24 mouse cellular contexts compared by ENCODE assay signal in the genomic region with DNA sequence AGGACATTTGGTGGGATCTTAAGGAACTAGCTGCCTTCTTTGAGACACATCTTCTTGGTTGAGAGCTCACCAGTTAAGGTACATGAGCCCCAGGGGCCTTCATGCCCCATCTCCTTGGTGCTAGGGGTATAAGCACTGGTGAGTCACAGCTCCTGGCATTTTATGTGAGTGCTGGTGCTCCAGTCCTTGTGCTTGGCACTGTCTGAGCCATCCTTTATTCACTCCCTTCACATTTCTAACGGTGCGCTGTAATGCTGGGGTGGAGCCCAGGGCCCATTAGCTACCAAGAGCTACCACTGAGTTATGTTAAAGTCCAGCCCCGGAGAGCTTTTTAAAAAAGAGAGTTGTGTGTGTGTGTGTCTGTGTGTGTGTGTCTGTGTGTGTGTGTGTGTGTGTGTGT. TPM values are rescaled to one million over a fixed set of nuclear protein-coding genes. Genes with fewer than 3 reads are reported as not detected.
DNase-seq lines count a peak whose midpoint lies in the region; ATAC-seq and TF ChIP-seq lines count a peak whose summit lies in the region.
"Had no signal": no experiment of that assay in that cellular context is flagged by ENCODE, and none has a peak within 500 bp of the region (broad histone marks: within the 10 kb centered on the region; RNA-seq: fewer than 3 reads in every experiment).

No protein-coding gene starts in this region.

- H3K4me2 ChIP-seq in lung, postnatal 0 days (replicated peaks; ENCODE audit: low read depth, low read length), result no peak overlapping the region
- H3K4me2 ChIP-seq: embryonic facial prominence, embryonic 15.5 days; forebrain, embryonic 12.5 days; heart, embryonic 15.5 days; lung, embryonic 14.5 days had no signal

- H3K9ac ChIP-seq in lung, postnatal 0 days (replicated peaks; ENCODE audit: low read depth), result no peak overlapping the region
- H3K9ac ChIP-seq in ES-E14 (ENCODE audit: insufficient read depth, low read depth, low read length, poor library complexity, severe bottlenecking), result peak overlapping the region; percentile 26; the same call in 1 of the 2 replicates
- H3K9ac ChIP-seq: embryonic facial prominence, embryonic 15.5 days; forebrain, embryonic 12.5 days; heart, embryonic 15.5 days; lung, embryonic 14.5 days had no signal

- no peaks in the 10 kb centered on the region for H3K27me3 ChIP-seq in lung, postnatal 0 days (replicated peaks; ENCODE audit: insufficient read depth, low read length)
- H3K27me3 ChIP-seq: embryonic facial prominence, embryonic 15.5 days; forebrain, embryonic 12.5 days; heart, embryonic 15.5 days had no signal

- H3K27ac ChIP-seq in lung, postnatal 0 days (ENCODE audit: low read length), result no peak overlapping the region
- H3K27ac ChIP-seq in ES-E14 (ENCODE audit: insufficient read depth, low read depth, low read length, poor library complexity, severe bottlenecking), result peak overlapping the region; percentile 50; the same call in 1 of the 2 replicates
- H3K27ac ChIP-seq: embryonic facial prominence, embryonic 15.5 days; forebrain, embryonic 12.5 days; heart, embryonic 15.5 days had no signal

- in situ Hi-C loops in ES-E14 (cut with MboI; ENCODE audit: low sequenced_read_pairs in 2 of 2, unreplicated experiment in 2 of 2), result no loop called here

- no peak for DNase-seq in lung, postnatal 0 days (ENCODE audit: low spot score)
- no peak for DNase-seq in lung, postnatal 4 days
- no peak for DNase-seq in ES-E14 (ENCODE audit: low read depth, low spot score)
- DNase-seq in adrenal gland, adult 8-10 months, result peak; percentile 38
- DNase-seq in spleen, adult 12 weeks (ENCODE audit: low spot score), result no peak
- DNase-seq in T-cell, adult 2 months (ENCODE audit: low spot score), result no peak
- DNase-seq in kidney, postnatal 4 days, result no peak
- DNase-seq: cerebellum, adult 9-11 months; embryo, embryonic 11 days; heart, adult 18-20 months; kidney, adult 9 months; layer of hippocampus, postnatal 36 days; left cerebral cortex, postnatal 4 days; lung, embryonic 14.5 days; midbrain, embryonic 14.5 days; spleen, adult 18-20 months; thymus, adult 2 months had no signal

- H3K4me1 ChIP-seq in lung, postnatal 0 days (ENCODE audit: insufficient read depth, low read depth, low read length), result 0 out of 2 replicates have a peak, but pooled peaks cover 4% of the 10 kb centered on the region
- peaks cover 5 to 10% of the 10 kb centered on the region in 2 experiments for H3K4me1 ChIP-seq in ES-E14 (ENCODE audit: control insufficient read depth in 2 of 2, insufficient read depth in 2 of 2, low read length in 2 of 2, poor library complexity in 1 of 2)
- H3K4me1 ChIP-seq: forebrain, embryonic 12.5 days had no signal

- H3K36me3 ChIP-seq in lung, postnatal 0 days (ENCODE audit: insufficient read depth, low read length), result no peaks in the 10 kb centered on the region
- no peaks in the 10 kb centered on the region for H3K36me3 ChIP-seq in ES-E14 (ENCODE audit: control insufficient read depth, insufficient read depth, low read length, poor library complexity, severe bottlenecking)
- H3K36me3 ChIP-seq: embryonic facial prominence, embryonic 15.5 days; heart, embryonic 15.5 days had no signal

- no peak for TF ChIP-seq EP300 in lung, postnatal 0 days (IDR thresholded peaks at IDR 0.05)

- no peak overlapping the region for H3K4me3 ChIP-seq in lung, postnatal 0 days (ENCODE audit: low read depth, low read length)
- H3K4me3 ChIP-seq in ES-E14 (ENCODE audit: insufficient read depth in 1 of 2, low read depth in 1 of 2, low read length in 2 of 2, poor library complexity in 1 of 2, severe bottlenecking in 1 of 2), result no peak overlapping the region
- H3K4me3 ChIP-seq: embryonic facial prominence, embryonic 15.5 days; forebrain, embryonic 12.5 days; heart, embryonic 15.5 days had no signal

- TF ChIP-seq CTCF in lung, postnatal 0 days (IDR thresholded peaks at IDR 0.05), result no peak

- 0 out of 2 replicates have a peak, but pooled peaks have one; percentile 49 for ATAC-seq in lung, postnatal 0 days
- peak; percentile 37 for ATAC-seq in erythroblast, adult 5-6 weeks (replicated peaks; ENCODE audit: low FRiP score, poor library complexity, severe bottlenecking)
- ATAC-seq: CD4-positive, CD25-positive, alpha-beta regulatory T cell, adult 4 months; inflammation-experienced regulatory T-cells, adult 6 months had no signal

- H3K9me3 ChIP-seq in lung, postnatal 0 days (ENCODE audit: low read length), result no peaks in the 10 kb centered on the region
- no peaks in the 10 kb centered on the region for H3K9me3 ChIP-seq in ES-E14 (ENCODE audit: control insufficient read depth, insufficient read depth, low read depth, low read length)
- H3K9me3 ChIP-seq: embryonic facial prominence, embryonic 15.5 days; forebrain, embryonic 12.5 days; heart, embryonic 15.5 days had no signal

- 76% methylated on average over 3 of the region's 3 CpGs for WGBS in lung, postnatal 0 days

TF ChIP-seq in ES-E14, 5 proteins besides CTCF, POLR2A, EP300 and RAD21:
- no peak for TF ChIP-seq CHD2 (IDR thresholded peaks at IDR 0.05; ENCODE audit: low read depth, low read length)
- TF ChIP-seq MAFK (IDR thresholded peaks at IDR 0.05; ENCODE audit: insufficient read depth, low read depth, low read length), result no peak
- TF ChIP-seq ZNF384 (IDR thresholded peaks at IDR 0.05; ENCODE audit: low read depth, low read length), result no peak
- TF ChIP-seq HCFC1 (IDR thresholded peaks at IDR 0.05; ENCODE audit: borderline replicate concordance, insufficient read depth, low read length), result no peak
- TF ChIP-seq ZC3H11A (IDR thresholded peaks at IDR 0.05; ENCODE audit: borderline replicate concordance, low read depth, low read length), result no peak

RNA-seq across cellular contexts. Expression of gene Ube2r2, which starts 17.6 kb away (rescaled TPM):
- 77.9 and 81.6 TPM in 2 replicates for polyA plus RNA-seq in lung, postnatal 0 days (2015; fragmentation: Nextera tagmentation; extraction: Ambion mirVana)
- total RNA-seq in ES-E14 (2012; rRNA removed), result 47.4 and 52.3 TPM in 2 replicates
- total RNA-seq in adrenal gland, adult 8-10 months (2022), result 100 to 1,000 TPM in 3 of 4 experiments, 10 to 100 TPM in 1; 94.5 to 119 (median 105) TPM
- 229 and 299 TPM in 2 replicates for total RNA-seq in erythroblast, adult 5-6 weeks (2015; ENCODE audit: low replicate concordance)
- 275 and 350 TPM in 2 replicates for total RNA-seq in erythroblast, adult 5-6 weeks (2017; ENCODE audit: low replicate concordance)

RNA-seq across cellular contexts. Expression of gene Nol6, which starts 28.9 kb away (rescaled TPM):
- polyA plus RNA-seq in lung, postnatal 0 days (2015; fragmentation: Nextera tagmentation; extraction: Ambion mirVana), result 5.3 and 6.9 TPM in 2 replicates
- 67.5 and 69.4 TPM in 2 replicates for total RNA-seq in ES-E14 (2012; rRNA removed)
- 10 to 100 TPM; 61.8 to 79.3 (median 70.7) TPM for total RNA-seq in adrenal gland, adult 8-10 months (2022)
- 1.9 and 2.9 TPM in 2 replicates for total RNA-seq in erythroblast, adult 5-6 weeks (2015; ENCODE audit: low replicate concordance)
- total RNA-seq in erythroblast, adult 5-6 weeks (2017; ENCODE audit: low replicate concordance), result 4.8 and 10.7 TPM in 2 replicates

RNA-seq across cellular contexts. Expression of gene Aqp3, which starts 55.2 kb away (rescaled TPM):
- 8.7 and 15.3 TPM in 2 replicates for polyA plus RNA-seq in lung, postnatal 0 days (2015; fragmentation: Nextera tagmentation; extraction: Ambion mirVana)
- 62.9 and 87.0 TPM in 2 replicates for total RNA-seq in ES-E14 (2012; rRNA removed)
- under 1 TPM in 2 of 4 experiments, not detected in 2; 0.16 to 0.31 TPM for total RNA-seq in adrenal gland, adult 8-10 months (2022)
- not detected in 2 replicates for total RNA-seq in erythroblast, adult 5-6 weeks (2015; ENCODE audit: low replicate concordance)
- not detected in 2 replicates for total RNA-seq in erythroblast, adult 5-6 weeks (2017; ENCODE audit: low replicate concordance)
- total RNA-seq: layer of hippocampus, postnatal 36 days; liver, adult 2 months had no signal
- polyA plus RNA-seq: liver, adult 2 months; midbrain, embryonic 14.5 days had no signal

Comparison
In these comparisons a context has a peak if more than half of its experiments do, and no peak if none do; other contexts are left out.
1. RNA of gene Aqp3, which starts 55.2 kb away (total RNA-seq): 62.9 to 87.0 TPM in ES-E14; 0.16 to 0.31 TPM in adrenal gland, adult 8-10 months and not detected in erythroblast, adult 5-6 weeks; every median in the first group is over 10 times any median in the second.